Mouse (Mus musculus): ENCODE results near the gene Ephb4. TPM values are rescaled to one million over a fixed set of nuclear protein-coding genes. Genes with fewer than 3 reads are reported as not detected.

Gene Ephb4
- total RNA-seq, 2 experiments from 2014 or later, result 56.9 to 57.6 TPM

DNA sequence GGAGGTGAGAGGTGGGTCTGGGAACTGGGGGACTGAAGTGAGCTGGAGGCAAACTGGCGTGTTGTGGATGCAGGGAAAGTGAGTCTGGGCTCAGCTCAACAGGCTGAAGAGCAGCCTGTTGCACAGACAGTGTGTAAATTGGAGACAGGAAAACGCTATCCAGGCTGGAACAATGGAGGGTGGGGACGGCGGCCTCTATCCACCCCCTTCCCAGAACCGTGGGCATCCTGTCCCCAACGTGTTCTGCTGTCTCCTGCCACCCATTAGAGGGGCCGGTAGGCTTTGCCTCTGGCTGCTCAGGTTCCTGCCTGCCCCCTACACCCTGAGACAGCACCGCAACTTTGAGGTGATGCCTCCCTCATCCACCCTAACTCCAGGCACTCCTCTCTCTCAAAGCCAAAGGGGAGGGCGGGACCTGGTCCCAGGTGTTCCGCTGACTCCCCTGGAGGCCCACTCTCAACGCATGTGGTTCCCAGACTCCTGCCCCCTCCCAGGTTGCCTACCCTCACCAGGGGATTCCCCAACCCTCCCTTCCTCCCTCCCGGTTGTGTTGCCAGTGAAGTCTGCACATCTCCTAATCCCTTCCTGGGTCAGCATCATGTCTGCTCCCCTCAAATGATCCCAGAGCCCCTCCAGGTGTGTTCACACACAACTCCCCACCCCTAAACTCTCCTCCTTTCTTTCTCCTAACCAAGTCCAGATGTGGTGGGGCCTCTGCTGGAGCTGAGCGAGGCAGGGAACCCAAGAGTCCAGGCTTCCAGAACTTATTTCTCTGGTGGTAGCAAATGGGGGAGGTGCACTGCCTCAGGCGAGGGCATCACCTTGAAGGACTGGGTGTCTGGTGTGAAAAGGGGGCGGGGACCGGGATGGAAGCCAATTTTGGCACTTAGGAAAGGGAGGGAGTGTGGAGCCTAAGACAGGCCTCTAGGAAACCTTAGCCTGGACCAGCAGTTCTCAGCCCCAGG is 2.4 kb downstream of the Ephb4 start:
- DNase-seq (ENCODE audit: low spot score in 2 of 2), result peak in 1 of 2 experiments; percentile 24

GRCm38 (mm10) chr5:137354091-137354490 is 4.2 kb downstream of the Ephb4 start:
- no peak for DNase-seq (ENCODE audit: low spot score in 2 of 2)

DNA sequence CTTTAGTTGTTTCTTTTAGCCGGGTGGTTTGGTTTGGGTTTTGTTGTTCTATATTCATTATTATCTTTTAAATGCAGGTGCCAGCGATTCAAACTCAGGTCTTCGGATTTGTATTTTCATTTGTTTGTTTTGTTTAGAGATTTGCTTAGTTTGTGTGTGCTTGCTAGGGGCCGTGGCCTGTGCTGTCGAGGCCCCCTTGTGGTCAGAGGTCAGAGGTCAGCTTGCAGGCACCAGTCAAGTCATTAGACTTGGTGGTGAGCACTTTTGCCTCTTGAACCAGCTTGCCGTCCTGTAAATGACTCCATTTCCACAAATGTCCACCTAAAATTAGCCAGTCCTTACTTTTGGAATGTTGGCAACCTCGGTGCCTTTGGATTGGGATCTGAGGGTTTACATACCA is 8.5 kb downstream of the Ephb4 start:
- no peak for DNase-seq (ENCODE audit: low spot score in 2 of 2)

GRCm38 (mm10) chr5:137369665-137370064 is 19.8 kb downstream of the Ephb4 start:
- DNase-seq (ENCODE audit: low spot score in 2 of 2), result no peak

GRCm38 (mm10) chr5:137373371-137373950 is 23.6 kb downstream of the Ephb4 start:
- DNase-seq (ENCODE audit: low spot score in 2 of 2), result no peak

DNA sequence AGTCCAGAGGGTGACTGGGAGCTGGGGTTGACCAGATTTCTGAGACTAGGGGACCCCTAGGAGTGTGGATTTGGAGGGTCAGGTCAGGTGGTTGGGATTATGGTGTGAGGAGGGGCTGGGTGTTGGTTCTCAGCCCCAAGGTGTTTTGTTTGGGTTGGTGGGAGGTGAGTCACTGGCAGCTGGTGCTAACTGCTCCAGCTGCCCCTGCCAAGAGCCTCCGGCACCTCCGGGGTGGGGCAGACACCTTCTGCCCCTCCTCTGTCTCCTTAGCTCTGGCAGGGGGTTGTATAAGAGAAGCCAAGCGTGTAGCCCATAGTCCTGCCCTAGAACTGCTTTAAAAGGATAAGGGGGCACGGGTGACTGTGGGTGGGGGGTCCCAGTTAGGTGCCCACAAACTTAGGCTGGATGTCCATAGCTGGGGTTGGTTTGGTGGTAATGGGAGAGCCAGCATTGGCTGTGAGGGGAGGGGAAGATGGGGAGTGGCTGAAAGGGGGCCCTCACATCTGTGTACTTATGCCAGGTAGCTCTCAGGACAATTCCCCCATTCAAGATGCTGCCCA is 24.7 kb downstream of the Ephb4 start:
- DNase-seq (ENCODE audit: low spot score in 2 of 2), result no peak

DNA sequence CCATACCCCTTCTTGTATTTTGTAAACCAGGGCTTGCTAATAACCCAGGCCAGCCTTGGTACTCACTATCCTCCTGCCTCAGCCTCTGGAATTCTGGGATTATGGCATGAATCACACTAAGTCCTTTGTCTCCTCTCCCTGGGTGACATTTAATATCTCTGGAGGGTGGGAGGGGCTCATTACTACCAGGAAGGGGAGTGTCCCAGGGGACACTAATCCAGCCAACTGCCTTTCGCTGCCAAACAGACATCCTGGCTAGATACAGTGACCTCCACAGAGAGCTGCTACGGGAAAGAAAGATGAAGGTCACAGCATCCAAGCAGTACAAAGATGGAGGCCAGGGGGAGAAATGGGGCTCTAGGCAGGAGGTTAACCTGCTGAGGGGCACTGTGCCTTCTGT is 25.7 kb downstream of the Ephb4 start:
- no peak for DNase-seq (ENCODE audit: low spot score in 2 of 2)

DNA sequence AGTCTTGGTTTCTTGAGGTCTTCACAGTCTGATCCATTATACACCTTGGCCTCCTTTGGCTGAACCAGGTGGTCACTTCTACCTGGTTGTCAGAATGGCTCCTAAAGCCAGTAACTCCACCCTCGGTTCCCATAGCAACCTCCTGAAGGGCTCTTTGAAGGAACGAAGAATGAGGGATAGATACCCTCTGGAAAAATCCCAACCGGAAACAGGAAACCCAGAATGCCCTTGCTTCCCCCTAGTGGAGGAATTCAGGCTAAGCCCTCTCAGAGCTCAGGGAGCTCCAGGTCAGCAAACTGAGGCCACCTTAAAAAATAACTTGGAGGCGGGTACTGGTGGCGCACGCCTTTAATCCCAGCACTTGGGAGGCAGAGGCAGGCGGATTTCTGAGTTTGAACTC is 26.3 kb downstream of the Ephb4 start:
- no peak for DNase-seq (ENCODE audit: low spot score in 2 of 2)

DNA sequence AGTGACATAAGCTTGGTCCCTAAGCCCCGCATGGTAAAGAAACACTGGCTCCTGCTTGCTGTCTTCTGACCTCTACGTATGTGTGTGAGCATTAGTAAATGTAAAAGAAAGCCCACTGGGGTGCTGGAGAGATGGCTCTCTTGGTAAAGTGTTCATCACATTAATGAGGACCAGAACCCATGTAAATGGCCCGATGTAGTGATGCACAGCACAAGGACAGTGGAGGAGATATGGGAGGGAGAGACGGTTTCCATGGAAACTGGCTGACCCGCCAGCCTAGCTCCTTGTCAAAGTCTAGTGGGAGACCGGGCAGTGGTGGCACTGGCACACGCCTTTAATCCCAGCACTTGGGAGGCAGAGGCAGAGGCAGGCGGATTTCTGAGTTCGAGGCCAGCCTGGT is 26.8 kb downstream of the Ephb4 start:
- no peak for DNase-seq (ENCODE audit: low spot score in 2 of 2)

DNA sequence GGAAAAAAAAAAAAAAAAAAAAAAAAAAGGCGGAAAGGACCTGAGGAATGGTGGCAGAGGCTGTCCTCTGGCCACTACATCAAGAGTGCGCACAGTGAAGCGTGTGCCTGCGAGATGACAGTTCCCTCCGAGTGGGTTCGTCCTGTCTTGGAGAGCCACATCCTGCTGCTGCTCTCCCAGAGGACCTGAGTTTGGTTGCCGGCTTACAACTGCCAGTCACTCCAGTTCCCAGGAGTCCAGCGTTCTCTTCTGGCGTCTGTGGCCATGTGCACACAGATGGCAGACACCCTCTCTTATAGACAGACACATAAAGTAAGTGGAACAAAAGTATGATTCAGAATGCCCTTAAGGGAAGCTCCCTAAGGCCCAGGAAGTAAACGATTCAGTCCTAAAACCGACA is 27.3 kb downstream of the Ephb4 start:
- no peak for DNase-seq (ENCODE audit: low spot score in 2 of 2)

DNA sequence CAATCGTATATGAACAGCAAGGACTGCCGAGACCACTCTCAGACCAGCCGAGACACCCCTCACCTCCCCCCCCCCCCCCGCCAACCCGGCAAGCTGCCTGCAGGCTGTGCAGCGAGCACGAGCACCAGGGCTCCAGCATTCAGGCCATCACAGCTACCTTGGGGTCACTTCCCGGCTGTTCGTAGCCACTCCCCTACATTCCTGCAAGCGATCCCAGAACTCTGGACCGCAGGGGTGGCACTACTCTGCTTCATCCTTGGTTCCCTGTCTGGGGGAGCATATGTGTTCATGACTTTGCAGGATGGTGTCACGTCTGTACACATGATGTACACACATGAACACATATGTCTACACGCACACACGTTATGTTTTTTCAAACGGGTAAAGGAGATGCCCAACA is 27.7 kb downstream of the Ephb4 start:
- no peak for DNase-seq (ENCODE audit: low spot score in 2 of 2)

DNA sequence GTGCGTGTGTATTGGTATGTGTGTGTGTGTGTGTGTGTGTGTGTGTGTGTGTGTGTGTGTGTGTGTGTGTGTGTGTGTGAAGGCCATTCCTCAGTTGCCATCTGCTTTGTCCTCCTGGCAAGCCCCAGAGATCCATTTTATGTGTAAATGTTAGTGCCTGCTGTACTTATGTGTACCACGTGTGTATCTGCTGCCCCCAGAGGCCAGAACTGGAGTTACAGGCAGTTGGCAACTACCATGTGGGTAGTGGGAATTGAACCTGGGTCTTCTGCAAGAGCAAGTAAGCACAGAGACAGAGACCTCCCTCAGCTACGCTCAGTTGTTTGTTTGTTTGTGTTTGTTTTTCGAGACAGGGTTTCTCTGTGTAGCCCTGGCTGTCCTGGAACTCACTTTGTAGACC is 31.2 kb downstream of the Ephb4 start:
- peak in 1 of 2 experiments; percentile 47 for DNase-seq (ENCODE audit: low spot score in 2 of 2)

DNA sequence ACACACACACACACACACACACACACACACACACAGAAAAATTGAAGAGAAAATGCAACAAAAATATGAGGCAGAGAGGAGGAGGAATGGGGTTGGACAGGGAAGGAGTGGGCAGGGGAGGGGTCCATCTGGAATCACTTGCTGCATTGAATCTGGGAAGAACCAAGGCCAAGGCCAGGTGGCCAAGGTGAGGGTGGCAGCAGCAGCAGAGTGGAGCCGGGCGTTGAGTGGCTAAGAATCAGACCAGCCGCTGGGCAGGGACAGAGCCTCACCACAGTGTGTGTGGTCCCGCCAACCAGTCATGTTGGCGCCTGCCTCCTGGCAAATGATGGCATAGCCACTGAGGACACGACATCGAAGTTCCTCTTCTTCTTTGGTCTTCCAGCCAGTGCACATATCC is 33.5 kb downstream of the Ephb4 start:
- DNase-seq (ENCODE audit: low spot score in 2 of 2), result no peak

- no peak for DNase-seq (ENCODE audit: low spot score in 2 of 2)
Measured at GRCm38 (mm10) chr5:137386712-137387111, 36.8 kb downstream of the Ephb4 start.

- no peak for DNase-seq (ENCODE audit: low spot score in 2 of 2)
Measured at GRCm38 (mm10) chr5:137391641-137392040, 41.7 kb downstream of the Ephb4 start.

- DNase-seq (ENCODE audit: low spot score in 2 of 2), result no peak
Measured at GRCm38 (mm10) chr5:137394456-137394855, 44.5 kb downstream of the Ephb4 start.

- DNase-seq (ENCODE audit: low spot score in 2 of 2), result no peak
Measured at GRCm38 (mm10) chr5:137404081-137404480, 54.2 kb downstream of the Ephb4 start.

DNA sequence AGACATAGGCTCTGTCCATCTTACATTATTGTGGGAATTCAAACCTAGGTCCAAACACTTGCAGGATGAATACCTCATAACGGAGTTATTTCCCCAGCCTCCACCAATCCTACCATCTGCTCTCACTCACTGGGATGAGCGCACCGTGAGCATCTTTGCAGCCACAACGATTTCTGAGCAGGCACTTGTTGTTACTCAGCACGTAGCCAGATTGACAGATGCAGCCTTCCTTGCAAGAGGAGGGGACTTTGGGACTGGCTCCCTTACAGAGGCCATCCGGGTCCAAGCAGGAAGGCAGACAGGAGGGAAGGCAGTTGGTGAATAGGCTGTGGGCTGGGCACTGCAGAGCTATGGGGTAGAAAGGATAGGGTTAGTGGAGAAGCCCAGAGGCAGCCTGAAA is 59.5 kb downstream of the Ephb4 start:
- no peak for DNase-seq (ENCODE audit: low spot score in 2 of 2)

- DNase-seq (ENCODE audit: low spot score in 2 of 2), result no peak
Measured at GRCm38 (mm10) chr5:137410066-137410465, 60.2 kb downstream of the Ephb4 start.

- no peak for DNase-seq (ENCODE audit: low spot score in 2 of 2)
Measured at GRCm38 (mm10) chr5:137410549-137410948, 60.6 kb downstream of the Ephb4 start.

- DNase-seq (ENCODE audit: low spot score in 2 of 2), result no peak
Measured at GRCm38 (mm10) chr5:137411235-137411634, 61.3 kb downstream of the Ephb4 start.

- DNase-seq (ENCODE audit: low spot score in 2 of 2), result no peak
Measured at GRCm38 (mm10) chr5:137414253-137414652, 64.3 kb downstream of the Ephb4 start.
